Mouse (Mus musculus): Measurements from ENCODE around the gene B4galt5.

DNA sequence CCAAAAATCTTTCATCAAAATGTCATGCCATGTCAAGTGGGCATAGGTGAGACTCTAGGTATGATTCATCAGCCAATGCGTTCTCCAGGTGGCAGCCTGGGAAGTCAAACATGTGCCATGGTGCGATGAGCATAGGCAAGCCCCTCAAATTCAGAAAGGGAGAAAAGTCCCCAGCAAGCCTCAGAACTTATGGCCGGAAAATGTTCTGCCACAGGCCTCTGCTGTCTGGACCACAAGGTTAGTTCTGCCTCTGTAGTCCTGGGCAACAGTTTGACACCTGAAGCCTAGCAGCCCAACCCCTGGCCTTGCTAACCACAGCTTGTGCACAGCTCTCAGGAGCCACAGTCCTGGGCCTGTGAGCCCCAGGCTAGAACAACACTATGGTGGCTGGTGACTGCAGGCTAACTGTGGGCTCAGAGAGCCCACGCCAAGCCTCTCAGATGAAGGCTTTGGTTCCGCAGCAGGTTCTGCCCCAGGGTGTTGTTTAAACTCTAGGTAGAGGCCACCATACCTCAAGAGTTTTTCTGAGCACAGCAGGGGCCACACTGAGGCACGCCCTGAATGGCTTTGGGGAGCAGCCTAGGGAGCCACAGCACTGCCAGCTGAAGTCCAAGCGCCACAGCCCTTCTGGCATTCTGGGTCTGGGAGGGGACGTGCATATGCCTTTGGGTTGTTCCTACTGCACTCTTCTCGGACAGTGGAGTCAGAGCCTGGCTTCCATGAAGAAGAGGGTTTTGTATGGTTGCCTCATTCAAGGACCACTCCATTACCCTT lies 14.5 kb upstream of the B4galt5 start:
- TF ChIP-seq CTCF (IDR thresholded peaks at IDR 0.05; ENCODE audit: low read depth): no peak
- no peak for TF ChIP-seq EP300 (IDR thresholded peaks at IDR 0.05; ENCODE audit: low read depth)

Measured in liver, postnatal 0 days (tissue).